ENCODE assay signal across 8 mouse cellular contexts in genomic region chr9:112117632-112118410, GRCm38 (mm10).
A peak's percentile ranks its signal among the peaks of the same experiment; 100 is the strongest.
DNase-seq lines count a peak whose midpoint lies in the region; ATAC-seq and TF ChIP-seq lines count a peak whose summit lies in the region.

No protein-coding gene starts in this region.

- peak overlapping the region; percentile 60 for H3K4me2 ChIP-seq in liver, embryonic 11.5 days
- H3K4me2 ChIP-seq in liver, postnatal 0 days (ENCODE audit: low read depth, low read length): no peak overlapping the region
- H3K4me2 ChIP-seq in embryonic facial prominence, embryonic 15.5 days (replicated peaks): peak overlapping the region; percentile 53
- H3K4me2 ChIP-seq in hindbrain, embryonic 13.5 days: peak overlapping the region; percentile 61
- H3K4me2 ChIP-seq in midbrain, embryonic 16.5 days (ENCODE audit: low read length): peak overlapping the region; percentile 50

- no peak for TF ChIP-seq EP300 in liver, postnatal 0 days (IDR thresholded peaks at IDR 0.05; ENCODE audit: low read depth)

- H3K9me3 ChIP-seq in liver, embryonic 11.5 days (ENCODE audit: control insufficient read depth, low read length): no peaks in the 10 kb centered on the region
- no peaks in the 10 kb centered on the region for H3K9me3 ChIP-seq in liver, postnatal 0 days (ENCODE audit: low read length)
- H3K9me3 ChIP-seq in embryonic facial prominence, embryonic 15.5 days (replicated peaks): no peaks in the 10 kb centered on the region
- no peaks in the 10 kb centered on the region for H3K9me3 ChIP-seq in hindbrain, embryonic 13.5 days
- no peaks in the 10 kb centered on the region for H3K9me3 ChIP-seq in midbrain, embryonic 16.5 days (replicated peaks; ENCODE audit: control insufficient read depth, low read length, poor library complexity, severe bottlenecking)

- H3K9ac ChIP-seq in liver, embryonic 11.5 days (ENCODE audit: low read depth, low read length): no peak overlapping the region
- H3K9ac ChIP-seq in liver, postnatal 0 days (replicated peaks): no peak overlapping the region
- H3K9ac ChIP-seq in embryonic facial prominence, embryonic 15.5 days: no peak overlapping the region
- peak overlapping the region; percentile 60 for H3K9ac ChIP-seq in hindbrain, embryonic 13.5 days
- no peak overlapping the region for H3K9ac ChIP-seq in midbrain, embryonic 16.5 days (ENCODE audit: low read depth, low read length)

- no peaks in the 10 kb centered on the region for H3K4me1 ChIP-seq in liver, embryonic 11.5 days (replicated peaks; ENCODE audit: control insufficient read depth, insufficient read depth, low read length)
- no peaks in the 10 kb centered on the region for H3K4me1 ChIP-seq in liver, postnatal 0 days (ENCODE audit: insufficient read depth)
- H3K4me1 ChIP-seq in embryonic facial prominence, embryonic 15.5 days: peaks cover 13% of the 10 kb centered on the region; the same call in 1 of the 2 replicates
- peaks cover 20% of the 10 kb centered on the region for H3K4me1 ChIP-seq in hindbrain, embryonic 13.5 days (replicated peaks)
- peaks cover 23% of the 10 kb centered on the region for H3K4me1 ChIP-seq in midbrain, embryonic 16.5 days (ENCODE audit: control insufficient read depth, insufficient read depth, low read length)

- no peak overlapping the region for H3K27ac ChIP-seq in liver, embryonic 11.5 days (ENCODE audit: low read depth, low read length)
- no peak overlapping the region for H3K27ac ChIP-seq in liver, postnatal 0 days (ENCODE audit: low read depth)
- H3K27ac ChIP-seq in embryonic facial prominence, embryonic 15.5 days (replicated peaks): no peak overlapping the region
- H3K27ac ChIP-seq in hindbrain, embryonic 13.5 days: peak overlapping the region; percentile 76; the same call in 1 of the 2 replicates
- H3K27ac ChIP-seq in midbrain, embryonic 16.5 days (ENCODE audit: low read length): peak overlapping the region; percentile 83

- DNase-seq in liver, embryonic 11.5 days (ENCODE audit: low spot score): no peak
- no peak for DNase-seq in liver, postnatal 0 days
- no peak for DNase-seq in thymus, postnatal 25 days
- no peak for DNase-seq in ovary, postnatal 14 days (ENCODE audit: low spot score)

- WGBS in liver, embryonic 11.5 days: 41% methylated on average over 15 of the region's 15 CpGs
- 43% methylated on average over 15 of the region's 15 CpGs for WGBS in liver, postnatal 0 days (ENCODE audit: insufficient replicate concordance)
- WGBS in embryonic facial prominence, embryonic 15.5 days: 24% methylated on average over 15 of the region's 15 CpGs
- 24% methylated on average over 15 of the region's 15 CpGs for WGBS in hindbrain, embryonic 13.5 days
- WGBS in midbrain, embryonic 16.5 days: 19% methylated on average over 15 of the region's 15 CpGs

- H3K27me3 ChIP-seq in liver, embryonic 11.5 days (replicated peaks; ENCODE audit: control insufficient read depth, insufficient read depth, low read length): peaks cover 26% of the 10 kb centered on the region
- peaks cover 11% of the 10 kb centered on the region for H3K27me3 ChIP-seq in liver, postnatal 0 days (ENCODE audit: insufficient read depth, low read length)
- H3K27me3 ChIP-seq in embryonic facial prominence, embryonic 15.5 days: peaks cover 6% of the 10 kb centered on the region; the same call in 1 of the 2 replicates
- H3K27me3 ChIP-seq in hindbrain, embryonic 13.5 days: peaks cover 34% of the 10 kb centered on the region
- no peaks in the 10 kb centered on the region for H3K27me3 ChIP-seq in midbrain, embryonic 16.5 days (ENCODE audit: control insufficient read depth, insufficient read depth, low read depth, low read length)

- no peaks in the 10 kb centered on the region for H3K36me3 ChIP-seq in liver, embryonic 11.5 days (ENCODE audit: control insufficient read depth, insufficient read depth, low read length)
- H3K36me3 ChIP-seq in liver, postnatal 0 days (replicated peaks; ENCODE audit: insufficient read depth, low read length): no peaks in the 10 kb centered on the region
- no peaks in the 10 kb centered on the region for H3K36me3 ChIP-seq in embryonic facial prominence, embryonic 15.5 days
- H3K36me3 ChIP-seq in hindbrain, embryonic 13.5 days: peaks cover 16% of the 10 kb centered on the region
- H3K36me3 ChIP-seq in midbrain, embryonic 16.5 days (ENCODE audit: control insufficient read depth, insufficient read depth, low read length): no peaks in the 10 kb centered on the region

- no peak for ATAC-seq in liver, embryonic 11.5 days (replicated peaks; ENCODE audit: low FRiP score)
- no peak for ATAC-seq in liver, postnatal 0 days
- ATAC-seq in embryonic facial prominence, embryonic 15.5 days (ENCODE audit: insufficient number of reproducible peaks, low FRiP score, low TSS enrichment, low read depth): no peak
- 0 out of 2 replicates have a peak, but pooled peaks have one; percentile 14 for ATAC-seq in hindbrain, embryonic 13.5 days (ENCODE audit: low FRiP score)
- ATAC-seq in midbrain, embryonic 16.5 days: peak; percentile 18; the same call in 1 of the 2 replicates
- ATAC-seq in erythroid progenitor cell, adult 5-6 weeks (replicated peaks; ENCODE audit: low FRiP score, poor library complexity, severe bottlenecking): no peak

- TF ChIP-seq CTCF in liver, postnatal 0 days (IDR thresholded peaks at IDR 0.05; ENCODE audit: low read depth): no peak

- H3K4me3 ChIP-seq in liver, embryonic 11.5 days (ENCODE audit: low read depth, low read length): peak overlapping the region; percentile 21; the same call in 1 of the 2 replicates
- no peak overlapping the region for H3K4me3 ChIP-seq in liver, postnatal 0 days (ENCODE audit: low read depth, low read length)
- H3K4me3 ChIP-seq in embryonic facial prominence, embryonic 15.5 days (replicated peaks): peak overlapping the region; percentile 25; the same call in 1 of the 2 replicates
- peak overlapping the region; percentile 29 for H3K4me3 ChIP-seq in hindbrain, embryonic 13.5 days
- peak overlapping the region; percentile 18 for H3K4me3 ChIP-seq in midbrain, embryonic 16.5 days (ENCODE audit: low read depth, low read length)

Comparison
In these comparisons a context has a peak if more than half of its experiments do, and no peak if none do; other contexts are left out.
1. ATAC-seq: peak in hindbrain, embryonic 13.5 days (single experiment) and midbrain, embryonic 16.5 days (single experiment); none in liver, embryonic 11.5 days (single experiment), liver, postnatal 0 days (single experiment), embryonic facial prominence, embryonic 15.5 days (single experiment) and erythroid progenitor cell, adult 5-6 weeks (single experiment).
2. H3K27ac ChIP-seq: peak in hindbrain, embryonic 13.5 days (single experiment) and midbrain, embryonic 16.5 days (single experiment); none in liver, embryonic 11.5 days (single experiment), liver, postnatal 0 days (single experiment) and embryonic facial prominence, embryonic 15.5 days (single experiment).